Mouse (Mus musculus): ENCODE measurements around the gene Sae1. TPM values are rescaled to one million over a fixed set of nuclear protein-coding genes. Genes with fewer than 3 reads are reported as not detected.

Gene Sae1
- 10 to 100 TPM; 24.3 to 30.5 TPM for total RNA-seq (2023)

DNA sequence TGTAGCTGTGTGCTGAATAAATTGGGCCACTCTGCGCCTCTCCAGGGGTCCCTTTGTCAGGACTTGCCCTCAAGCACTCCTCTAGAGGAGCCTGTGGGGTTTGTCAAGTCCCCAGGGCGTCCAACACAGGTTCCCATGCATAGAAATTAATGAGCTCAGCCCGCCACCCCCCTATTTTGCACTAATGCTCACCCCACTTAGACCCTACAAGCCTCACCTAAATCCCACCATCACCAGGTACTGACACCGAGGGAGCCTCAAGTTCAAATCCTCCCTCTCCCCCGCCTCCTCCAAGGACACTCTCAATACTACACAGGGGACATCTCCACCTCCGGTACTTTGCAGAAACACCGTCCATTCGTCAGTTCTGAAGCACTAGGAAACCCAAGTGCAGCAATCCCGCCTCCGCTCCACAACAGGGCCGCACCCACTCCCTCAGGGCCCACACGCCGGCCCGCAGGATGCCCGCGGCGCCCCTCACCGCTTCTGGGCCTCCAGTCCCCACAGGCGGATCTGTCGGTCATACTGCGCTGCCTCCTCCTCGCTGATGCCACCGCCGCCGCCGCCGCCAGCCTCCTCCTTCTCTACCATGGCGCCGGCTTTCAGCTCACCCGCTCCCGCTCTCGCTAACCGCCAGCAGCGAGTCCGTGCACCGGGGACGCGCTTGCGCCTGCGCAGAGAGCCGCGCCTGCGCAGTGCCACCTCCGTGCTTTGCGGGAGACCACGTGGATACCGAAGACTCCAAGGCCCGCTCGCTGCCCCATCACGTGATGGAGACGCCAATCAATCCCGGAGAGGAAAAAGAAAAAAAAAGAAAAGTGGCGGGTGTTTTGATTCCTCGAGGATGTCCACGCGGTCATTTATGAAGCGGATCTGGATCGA lies at the start of gene Sae1:
Gene Sae1 (minus strand): TSS at position 647 of the 882 bp plus-strand sequence.

GRCm38 (mm10) chr7:16400689-16401611 lies 13.3 kb upstream of the Sae1 start, which contains the start of gene Zc3h4:
Zc3h4 (plus strand) TSS chr7:16400910.

GRCm38 (mm10) chr7:16308093-16308492 lies 79.5 kb downstream of the Sae1 start, which contains the start of gene Bbc3:
Bbc3 (plus strand) TSS chr7:16308393.

GRCm38 (mm10) chr7:16286026-16286961 lies 101.3 kb downstream of the Sae1 start, which contains the start of gene Ccdc9:
Ccdc9 (minus strand) TSS chr7:16286795.

DNA sequence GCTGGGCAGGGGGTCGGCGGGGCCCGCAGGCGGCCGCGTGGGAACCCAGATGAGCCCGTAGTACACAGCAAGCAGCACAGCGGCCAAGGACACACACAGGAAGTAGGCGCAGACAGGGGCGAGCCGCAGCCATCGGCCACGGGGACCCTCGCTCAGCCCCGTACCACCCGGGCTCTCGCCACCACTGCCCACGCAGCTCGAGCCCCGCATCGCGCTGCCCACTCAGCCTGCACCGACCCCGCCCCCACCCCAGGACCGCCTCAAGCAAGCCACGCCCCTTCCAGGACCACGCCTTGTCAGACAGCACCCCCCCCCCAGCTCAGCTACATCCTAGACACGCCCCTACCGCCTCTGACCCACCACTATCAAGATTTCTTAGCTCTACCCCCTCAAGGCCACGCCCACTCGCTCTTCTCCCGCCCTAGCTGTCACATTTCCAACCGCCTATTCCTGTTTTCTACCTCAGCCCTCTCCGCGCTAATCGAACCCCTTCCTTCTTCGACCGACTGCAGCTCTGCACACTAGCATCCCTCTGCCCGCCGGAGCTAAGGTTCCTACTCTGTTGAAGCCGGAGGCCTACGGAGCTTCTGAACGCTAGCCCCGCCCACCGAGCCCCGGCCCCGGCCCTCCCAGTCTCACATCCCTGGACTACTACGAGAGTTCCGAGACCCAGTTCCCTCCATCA lies 114.4 kb downstream of the Sae1 start, which contains the start of gene Inafm1:
Gene Inafm1 (minus strand): TSS at position 537 of the 685 bp plus-strand sequence.

Other genes with a start within 250 kb of the Sae1 start
- 1 to 10 TPM; 5.1 to 6.4 TPM for gene Meis3, start 212.7 kb downstream of the Sae1 start, total RNA-seq (2023)
- gene Dhx34, start 165.8 kb downstream of the Sae1 start, total RNA-seq (2023) = 10 to 100 TPM; 31.1 to 32.0 TPM
- gene C5ar2, start 143.7 kb downstream of the Sae1 start, total RNA-seq (2023) = 1 to 10 TPM; 5.2 to 6.0 TPM
- gene C5ar1, start 128.3 kb downstream of the Sae1 start, total RNA-seq (2023) = 10 to 100 TPM; 80.1 to 84.6 TPM
- gene Inafm1, start 114.2 kb downstream of the Sae1 start, total RNA-seq (2023) = 10 to 100 TPM; 22.5 to 23.4 TPM
- 100 to 1,000 TPM; 303 to 392 TPM for gene Ccdc9, start 101.0 kb downstream of the Sae1 start, total RNA-seq (2023)
- gene Bbc3, start 79.4 kb downstream of the Sae1 start, total RNA-seq (2023) = 100 to 1,000 TPM; 117 to 125 TPM
- 10 to 100 TPM; 67.3 to 74.4 TPM for gene Zc3h4, start 13.1 kb upstream of the Sae1 start, total RNA-seq (2023)
- 10 to 100 TPM; 36.2 to 52.9 TPM for gene Tmem160, start 65.0 kb upstream of the Sae1 start, total RNA-seq (2023)
- not detected for gene Npas1, start 89.9 kb upstream of the Sae1 start, total RNA-seq (2023)
- gene Arhgap35, start 227.2 kb upstream of the Sae1 start, total RNA-seq (2023) = 1 to 10 TPM; 6.6 to 8.1 TPM

Data from monocyte, adult 59 days (primary cell).